Mouse (Mus musculus): Measurements from ENCODE around the gene Skap1.

- TF ChIP-seq CTCF (IDR thresholded peaks at IDR 0.05; ENCODE audit: control insufficient read depth, insufficient read depth, low read length) (no peak), POLR2A (IDR thresholded peaks at IDR 0.05; ENCODE audit: borderline replicate concordance, control insufficient read depth, low read depth, low read length) (no peak)
Observed at GRCm38 (mm10) chr11:96679026-96679425, 214.6 kb downstream of the Skap1 start.
